Mouse (Mus musculus) gastrocnemius, adult 8-10 months (tissue): ENCODE data around the gene Slc1a7. TPM values are rescaled to one million over a fixed set of nuclear protein-coding genes. Genes with fewer than 3 reads are reported as not detected.

Experiments used
- DNase-seq, 2 experiments: peaks; one replicate each; pipeline ENCODE4 v3.0.0; 2022; ENCODE audit warnings: low spot score in 2 of 2
- total RNA-seq, 4 experiments: library from RNA; stranded (reverse); gene quantifications; 2 replicates each; pipeline ENCODE4 v1.2.4; 2022

Slc1a7 gene
- total RNA-seq, 4 experiments from 2014 or later = 0.15 to 0.27 (median 0.16) TPM; not detected in 1

- no peak for DNase-seq
Measured at GRCm38 (mm10) chr4:107966416-107967109, 1.6 kb upstream of the Slc1a7 start.

- DNase-seq = peak; percentile 28 to 31
Measured at GRCm38 (mm10) chr4:107969781-107970180, 1.6 kb downstream of the Slc1a7 start.

- no peak for DNase-seq
Measured at GRCm38 (mm10) chr4:107971162-107971561, 3.0 kb downstream of the Slc1a7 start.

GRCm38 (mm10) chr4:107974527-107974926 lies 6.4 kb downstream of the Slc1a7 start:
- no peak for DNase-seq

DNA sequence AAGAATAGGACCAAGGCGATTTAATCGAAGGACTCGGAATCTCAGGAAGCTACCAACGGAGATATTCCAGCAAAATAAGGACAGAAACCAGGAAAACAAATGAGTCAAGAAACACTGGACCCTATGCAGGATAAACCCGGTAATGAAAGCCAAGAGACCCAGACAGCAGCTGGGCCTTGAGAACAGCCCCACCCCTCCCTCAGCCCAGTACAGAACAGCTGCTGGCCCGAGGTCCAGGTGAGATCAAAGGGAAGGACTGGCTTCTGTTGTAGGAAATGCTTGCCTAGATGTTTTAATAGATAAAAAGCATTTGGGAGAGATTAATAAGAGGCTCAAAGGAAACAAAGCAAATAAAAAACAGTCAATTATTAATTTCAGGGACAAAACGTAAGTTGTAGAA lies 6.9 kb downstream of the Slc1a7 start:
- DNase-seq = no peak

- no peak for DNase-seq
Measured at GRCm38 (mm10) chr4:107977593-107977992, 9.5 kb downstream of the Slc1a7 start.

DNA sequence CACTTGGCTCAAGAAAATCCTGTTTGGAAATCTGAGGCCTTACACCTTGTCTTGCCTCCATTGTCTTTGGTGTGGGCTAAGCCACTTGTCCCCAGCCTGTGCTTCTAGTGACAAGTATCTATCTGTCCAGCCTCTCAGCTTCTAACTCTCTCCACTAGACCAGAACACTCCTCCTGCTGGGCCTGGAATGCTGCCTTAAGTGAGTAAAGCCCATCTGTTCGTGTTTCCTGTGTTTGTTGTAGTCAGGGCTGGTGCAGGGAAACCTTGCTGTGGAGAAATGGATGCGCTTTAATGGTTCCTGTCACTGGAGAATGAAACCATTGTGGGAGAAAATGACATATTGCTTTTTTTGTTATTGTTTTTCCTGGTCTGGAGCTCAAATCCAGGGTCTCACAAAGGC lies 11.4 kb downstream of the Slc1a7 start:
- DNase-seq = no peak

DNA sequence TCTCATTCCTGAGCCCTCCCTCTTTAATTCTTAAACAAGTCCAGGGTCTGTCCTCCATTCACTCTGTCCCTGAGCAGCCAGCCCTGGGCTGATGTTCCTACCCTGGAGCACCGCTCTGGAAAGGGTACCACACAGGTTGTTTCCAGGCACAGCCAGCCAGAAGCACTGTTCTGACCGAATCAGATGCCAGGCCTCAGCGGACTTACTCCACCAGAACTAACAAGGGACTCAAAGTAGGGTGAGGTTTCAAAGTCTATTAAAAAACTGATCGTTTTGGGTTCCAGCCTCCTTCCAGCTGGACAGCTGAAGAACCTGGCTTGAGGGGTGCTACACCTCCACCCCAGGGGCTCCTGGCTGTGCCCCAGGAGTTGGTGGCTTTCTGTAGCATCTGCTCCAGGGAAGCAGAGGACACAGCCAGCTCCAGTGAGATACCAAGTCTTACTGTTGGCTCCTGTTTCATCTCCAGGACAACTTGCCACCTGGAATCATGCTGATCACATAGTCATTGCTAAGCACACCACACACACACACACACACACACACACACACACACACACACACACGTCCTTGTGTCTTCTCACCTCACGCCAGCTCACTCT lies 12.0 kb downstream of the Slc1a7 start:
- DNase-seq = no peak

GRCm38 (mm10) chr4:107983717-107984116 lies 15.6 kb downstream of the Slc1a7 start:
- no peak for DNase-seq

- DNase-seq = peak; percentile 60 to 79
Measured at GRCm38 (mm10) chr4:107984282-107984981, 16.3 kb downstream of the Slc1a7 start.

DNA sequence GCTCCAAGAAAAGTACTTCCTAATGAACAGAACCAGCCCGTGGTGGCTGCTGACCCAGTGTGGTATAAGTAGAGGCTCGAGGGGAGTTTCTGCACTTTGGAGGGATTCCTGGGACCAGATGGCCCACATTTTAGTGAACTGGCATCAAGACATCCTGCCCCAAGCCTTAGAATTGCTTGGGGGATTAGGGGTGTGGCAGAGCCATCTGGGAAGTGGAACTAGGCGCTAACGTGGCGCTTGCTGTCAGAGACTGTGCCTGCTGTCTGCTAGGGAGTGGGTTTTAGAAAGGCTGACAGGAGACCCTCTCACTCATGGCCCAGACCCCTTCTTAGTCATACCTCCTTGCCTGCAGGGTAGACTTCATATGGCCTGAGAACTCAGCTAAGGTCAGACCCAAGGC lies 17.7 kb downstream of the Slc1a7 start:
- no peak for DNase-seq

- DNase-seq = no peak
Measured at GRCm38 (mm10) chr4:107986386-107987168, 18.4 kb downstream of the Slc1a7 start.

- DNase-seq = no peak
Measured at GRCm38 (mm10) chr4:107988931-107989330, 20.8 kb downstream of the Slc1a7 start.

GRCm38 (mm10) chr4:107990818-107991217 lies 22.7 kb downstream of the Slc1a7 start:
- DNase-seq = no peak

DNA sequence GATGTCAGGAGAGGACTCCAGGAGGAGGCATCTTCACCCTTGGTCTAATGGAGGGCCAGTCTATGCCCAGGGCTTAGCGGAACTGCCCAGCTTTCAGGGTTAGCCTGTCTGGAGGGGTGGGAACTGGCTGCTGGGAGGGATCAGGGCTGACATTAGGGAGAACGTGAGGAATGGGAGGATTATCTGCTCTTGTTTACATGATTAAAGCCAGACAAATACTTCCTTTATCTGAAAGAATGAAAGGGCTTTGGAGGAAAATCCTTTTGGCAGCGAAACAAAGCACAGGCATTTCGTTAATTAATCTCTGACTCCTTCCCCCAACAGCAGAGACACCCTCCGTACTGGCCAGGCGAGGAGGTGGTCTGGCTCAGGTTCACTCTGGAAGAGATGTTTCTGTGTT lies 23.7 kb downstream of the Slc1a7 start:
- no peak for DNase-seq

DNA sequence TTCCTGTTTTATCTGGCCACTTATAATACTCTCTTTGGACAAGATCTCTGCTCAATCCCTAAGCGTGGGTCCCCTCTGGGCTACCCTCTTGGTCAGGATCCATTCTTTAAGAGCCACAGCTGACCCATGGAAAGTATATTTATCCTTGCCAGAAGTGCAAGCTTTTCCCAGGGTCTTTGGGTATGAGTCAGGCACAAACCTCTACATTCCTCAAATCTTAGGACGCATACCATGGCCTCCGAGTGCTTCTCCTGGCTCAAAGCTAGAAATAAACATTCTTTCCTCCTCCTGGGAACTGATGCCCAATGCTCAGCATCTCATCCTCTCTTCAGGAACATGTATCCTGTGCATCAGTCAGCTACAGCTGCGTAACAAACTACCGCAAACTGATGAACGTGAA lies 26.9 kb downstream of the Slc1a7 start:
- no peak for DNase-seq

- no peak for DNase-seq
Measured at GRCm38 (mm10) chr4:107995727-107996126, 27.6 kb downstream of the Slc1a7 start.

DNA sequence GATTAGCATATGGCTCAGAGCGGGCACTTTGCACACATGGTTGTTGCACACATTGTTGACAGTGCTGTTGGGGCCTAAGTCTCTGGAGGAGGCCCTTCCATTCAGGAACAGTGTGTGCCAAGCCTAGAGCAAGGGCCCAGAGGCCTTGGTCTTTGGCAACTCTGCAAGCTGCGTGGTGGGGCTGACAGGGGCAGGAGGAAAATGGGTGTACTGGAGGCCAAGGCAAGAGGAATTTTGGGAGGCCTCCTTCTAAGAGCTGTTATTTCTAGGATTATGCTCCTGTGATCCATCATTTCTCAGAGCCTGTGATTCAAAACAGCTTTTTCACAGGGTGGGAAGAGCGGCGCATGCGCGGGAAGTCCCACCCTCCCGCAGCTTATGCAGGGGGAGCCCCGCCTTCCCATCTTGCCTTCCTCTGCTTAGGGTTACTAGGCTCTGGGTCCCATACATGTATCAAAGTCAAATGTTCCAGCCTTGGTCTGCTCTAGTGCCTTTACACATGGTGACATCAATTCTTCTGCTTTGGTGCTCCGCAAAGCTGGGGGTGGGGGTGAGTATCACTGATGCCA lies 28.4 kb downstream of the Slc1a7 start:
- no peak for DNase-seq

DNA sequence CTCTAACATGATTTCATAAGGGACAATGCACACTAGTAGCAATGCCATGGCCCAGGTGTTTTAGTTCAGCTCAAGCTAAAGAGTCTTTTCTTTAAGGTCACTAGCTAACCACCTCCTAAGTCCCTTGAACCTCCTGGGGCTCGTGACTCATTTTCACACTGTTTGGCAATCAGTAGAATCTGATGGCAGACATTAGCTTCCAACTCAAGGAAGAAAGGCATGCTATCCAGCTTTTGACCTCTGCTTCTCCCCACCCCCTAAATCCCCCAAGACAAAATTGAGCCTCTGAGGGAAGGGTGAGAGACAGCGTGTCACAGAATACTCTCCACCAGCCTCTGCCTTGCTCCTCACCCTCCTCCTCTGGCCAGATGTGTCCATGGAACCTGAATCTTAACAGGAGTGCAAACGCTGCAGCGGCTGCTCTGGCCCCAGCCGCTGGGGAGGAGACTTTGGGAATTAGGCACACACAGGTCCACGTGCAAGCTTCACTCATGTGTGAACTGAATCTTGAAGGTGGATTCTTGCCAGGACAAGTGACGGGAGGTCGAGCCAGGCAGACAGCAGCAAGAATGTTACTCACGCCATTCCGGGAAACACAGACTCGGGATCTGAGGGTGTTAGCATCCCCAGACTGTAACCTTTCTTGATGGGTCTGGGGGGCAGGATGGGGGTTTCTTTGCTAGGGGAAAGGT lies 30.7 kb downstream of the Slc1a7 start:
- DNase-seq = peak; percentile 49 to 69

GRCm38 (mm10) chr4:107999380-107999779 lies 31.2 kb downstream of the Slc1a7 start:
- DNase-seq = no peak

- no peak for DNase-seq
Measured at GRCm38 (mm10) chr4:108005328-108005727, 37.2 kb downstream of the Slc1a7 start.
